Mouse (Mus musculus): Measurements from ENCODE around the gene Gsg1l.

Gene Gsg1l

GRCm38 (mm10) chr7:125983902-125984841 lies 98.0 kb downstream of the Gsg1l start:
- no peak for DNase-seq (ENCODE audit: low spot score)

GRCm38 (mm10) chr7:125979591-125979990 lies 102.6 kb downstream of the Gsg1l start:
- DNase-seq (ENCODE audit: low spot score): no peak

GRCm38 (mm10) chr7:125976695-125977094 lies 105.5 kb downstream of the Gsg1l start:
- DNase-seq (ENCODE audit: low spot score): no peak

GRCm38 (mm10) chr7:125975414-125975813 lies 106.8 kb downstream of the Gsg1l start:
- DNase-seq (ENCODE audit: low spot score): no peak

GRCm38 (mm10) chr7:125973874-125974273 lies 108.3 kb downstream of the Gsg1l start:
- no peak for DNase-seq (ENCODE audit: low spot score)

- DNase-seq (ENCODE audit: low spot score): no peak
These were observed 109.4 kb downstream of the Gsg1l start for GRCm38 (mm10) chr7:125972776-125973175.

GRCm38 (mm10) chr7:125972174-125972672 lies 110.0 kb downstream of the Gsg1l start:
- no peak for DNase-seq (ENCODE audit: low spot score)

- no peak for DNase-seq (ENCODE audit: low spot score)
These were observed 113.1 kb downstream of the Gsg1l start for GRCm38 (mm10) chr7:125969076-125969475.

GRCm38 (mm10) chr7:125966402-125967261 lies 115.6 kb downstream of the Gsg1l start:
- no peak for DNase-seq (ENCODE audit: low spot score)

- no peak for DNase-seq (ENCODE audit: low spot score)
These were observed 118.1 kb downstream of the Gsg1l start for GRCm38 (mm10) chr7:125964087-125964607.

- no peak for DNase-seq (ENCODE audit: low spot score)
These were observed 122.7 kb downstream of the Gsg1l start for GRCm38 (mm10) chr7:125959294-125960048.

GRCm38 (mm10) chr7:125958856-125959255 lies 123.4 kb downstream of the Gsg1l start:
- DNase-seq (ENCODE audit: low spot score): no peak

GRCm38 (mm10) chr7:125954994-125955393 lies 127.2 kb downstream of the Gsg1l start:
- DNase-seq (ENCODE audit: low spot score): no peak

GRCm38 (mm10) chr7:125954356-125954878 lies 127.8 kb downstream of the Gsg1l start:
- no peak for DNase-seq (ENCODE audit: low spot score)

- no peak for DNase-seq (ENCODE audit: low spot score)
These were observed 128.4 kb downstream of the Gsg1l start for GRCm38 (mm10) chr7:125953844-125954243.

- DNase-seq (ENCODE audit: low spot score): no peak
These were observed 130.3 kb downstream of the Gsg1l start for GRCm38 (mm10) chr7:125951911-125952310.

GRCm38 (mm10) chr7:125948973-125949372 lies 133.2 kb downstream of the Gsg1l start:
- no peak for DNase-seq (ENCODE audit: low spot score)

GRCm38 (mm10) chr7:125945915-125946314 lies 136.3 kb downstream of the Gsg1l start:
- DNase-seq (ENCODE audit: low spot score): no peak

- DNase-seq (ENCODE audit: low spot score): no peak
These were observed 137.6 kb downstream of the Gsg1l start for GRCm38 (mm10) chr7:125944631-125945030.

- no peak for DNase-seq (ENCODE audit: low spot score)
These were observed 138.7 kb downstream of the Gsg1l start for GRCm38 (mm10) chr7:125943511-125943910.

- DNase-seq (ENCODE audit: low spot score): no peak
These were observed 139.7 kb downstream of the Gsg1l start for GRCm38 (mm10) chr7:125942365-125943090.
